Mouse (Mus musculus) CH12.LX (cell line): ENCODE measurements around the gene Thtpa. TPM values are rescaled to one million over a fixed set of nuclear protein-coding genes. Genes with fewer than 3 reads are reported as not detected.

ENCODE experiments used
- DNase-seq: peaks from one replicate; pipeline ENCODE4 v3.0.0-alpha.2; 2013; ENCODE audit errors: extremely low read depth
- H3K27ac ChIP-seq: 2 replicates; pipeline ENCODE4 v1.5.1; 2012; ENCODE audit warnings: low read depth, mild to moderate bottlenecking, control low read depth, moderate library complexity; ENCODE audit not compliant: insufficient read depth
- H3K27me3 ChIP-seq: replicated peaks from 2 replicates; pipeline ENCODE3; 2012; ENCODE audit warnings: inconsistent platforms
- H3K36me3 ChIP-seq, 2 experiments: replicated peaks in 1 of 2; 2 replicates each; pipeline versions ENCODE3 to v1.6.1; 2012; ENCODE audit warnings: inconsistent platforms in 1 of 2, low read length in 1 of 2, mild to moderate bottlenecking in 1 of 2, mixed read lengths in 1 of 2, moderate library complexity in 1 of 2; ENCODE audit not compliant: control insufficient read depth in 1 of 2, insufficient read depth in 1 of 2
- H3K4me1 ChIP-seq, 2 experiments: 2 replicates each; pipeline ENCODE4 v1.6.1; 2012; ENCODE audit warnings: inconsistent platforms in 1 of 2, moderate library complexity in 1 of 2; ENCODE audit not compliant: insufficient read depth in 2 of 2, control insufficient read depth in 1 of 2
- H3K4me2 ChIP-seq: 2 replicates; pipeline ENCODE4 v1.6.1; 2012; ENCODE audit warnings: low read depth, mild to moderate bottlenecking, control low read depth; ENCODE audit not compliant: poor library complexity, insufficient read depth, severe bottlenecking
- H3K4me3 ChIP-seq, 3 experiments: fragments of 150-350 bp in 1 of 3; sonication (generic) in 1 of 3; replicated peaks in 1 of 3; 2 replicates each; pipeline versions ENCODE3 to v1.5.1; 2011 to 2012; ENCODE audit warnings: low read depth in 2 of 3, low read length in 2 of 3, mild to moderate bottlenecking in 2 of 3, moderate library complexity in 2 of 3, control low read depth in 1 of 3, improper control_type of control experiment in 1 of 3, inconsistent platforms in 1 of 3, mixed read lengths in 1 of 3; ENCODE audit not compliant: poor library complexity in 1 of 3
- H3K79me2 ChIP-seq: replicated peaks from 2 replicates; pipeline ENCODE4 v1.6.1; 2012; ENCODE audit warnings: mild to moderate bottlenecking, moderate library complexity; ENCODE audit not compliant: control insufficient read depth, poor library complexity, insufficient read depth, severe bottlenecking; ENCODE audit errors: extremely low read depth
- H3K9ac ChIP-seq: 2 replicates; pipeline ENCODE4 v1.6.1; 2012; ENCODE audit warnings: low read depth, mild to moderate bottlenecking, control low read depth, moderate library complexity; ENCODE audit not compliant: insufficient read depth
- H3K9me3 ChIP-seq: replicated peaks from 2 replicates; pipeline ENCODE3; 2012; ENCODE audit warnings: low read length, inconsistent platforms, mixed read lengths
- BHLHE40 ChIP-seq: IDR thresholded peaks from 2 replicates; pipeline ENCODE4 v1.6.1; 2011; ENCODE audit warnings: mild to moderate bottlenecking, low read depth, low read length, improper control_type of control experiment
- CHD1 ChIP-seq: IDR thresholded peaks from 2 replicates; pipeline ENCODE4 v1.6.1; 2012; ENCODE audit warnings: low read depth, low read length, improper control_type of control experiment, inconsistent platforms
- CHD2 ChIP-seq: IDR thresholded peaks from 2 replicates; pipeline ENCODE4 v1.6.1; 2011; ENCODE audit warnings: low read length, improper control_type of control experiment
- ETS1 ChIP-seq: conservative IDR thresholded peaks from 2 replicates; pipeline ENCODE4 v1.6.1; 2012; ENCODE audit warnings: low read depth, mild to moderate bottlenecking, inconsistent platforms, low read length, improper control_type of control experiment, moderate library complexity
- HCFC1 ChIP-seq: IDR thresholded peaks from 2 replicates; pipeline ENCODE4 v1.6.1; 2012; ENCODE audit warnings: low read depth, mild to moderate bottlenecking, inconsistent platforms, low read length, improper control_type of control experiment
- IRF4 ChIP-seq: IDR thresholded peaks from 2 replicates; pipeline ENCODE4 v1.6.1; 2014; ENCODE audit warnings: low read depth, mild to moderate bottlenecking, inconsistent platforms, low read length, improper control_type of control experiment
- JUN ChIP-seq: IDR thresholded peaks from 2 replicates; pipeline ENCODE4 v1.6.1; 2011; ENCODE audit warnings: low read depth, mild to moderate bottlenecking, low read length, improper control_type of control experiment, moderate library complexity; ENCODE audit not compliant: insufficient read depth
- KAT2A ChIP-seq: IDR thresholded peaks from 2 replicates; pipeline ENCODE4 v1.6.1; 2012; ENCODE audit warnings: low read length, improper control_type of control experiment, inconsistent platforms; ENCODE audit not compliant: insufficient replicate concordance
- MAFK ChIP-seq: IDR thresholded peaks from 2 replicates; pipeline ENCODE4 v1.6.1; 2011; ENCODE audit warnings: low read length, improper control_type of control experiment; ENCODE audit not compliant: insufficient replicate concordance
- MAX ChIP-seq: IDR thresholded peaks from 2 replicates; pipeline ENCODE4 v1.6.1; 2011; ENCODE audit warnings: low read length, improper control_type of control experiment
- PAX5 ChIP-seq: IDR thresholded peaks from 2 replicates; pipeline ENCODE4 v1.6.1; 2012; ENCODE audit warnings: low read length, inconsistent platforms, mixed read lengths
- POLR2AphosphoS2 ChIP-seq: IDR thresholded peaks from 2 replicates; pipeline ENCODE4 v1.6.1; 2011; ENCODE audit warnings: low read depth, low read length, improper control_type of control experiment
- RAD21 ChIP-seq: IDR thresholded peaks from 2 replicates; pipeline ENCODE4 v1.6.1; 2011; ENCODE audit warnings: low read depth, mild to moderate bottlenecking, low read length, improper control_type of control experiment, moderate library complexity
- SIN3A ChIP-seq: IDR thresholded peaks from 2 replicates; pipeline ENCODE4 v1.6.1; 2012; ENCODE audit warnings: low read length, improper control_type of control experiment, inconsistent platforms
- SMC3 ChIP-seq: IDR thresholded peaks from 2 replicates; pipeline ENCODE4 v1.6.1; 2011; ENCODE audit warnings: low read depth, low read length, improper control_type of control experiment
- TCF12 ChIP-seq: IDR thresholded peaks from 2 replicates; pipeline ENCODE4 v1.6.1; 2014; ENCODE audit warnings: low read depth, mild to moderate bottlenecking, inconsistent platforms, low read length, improper control_type of control experiment
- UBTF ChIP-seq: IDR thresholded peaks from 2 replicates; pipeline ENCODE4 v1.6.1; 2012; ENCODE audit warnings: low read depth, mild to moderate bottlenecking, inconsistent platforms, low read length, improper control_type of control experiment, moderate library complexity
- USF1 ChIP-seq: IDR thresholded peaks from 2 replicates; pipeline ENCODE4 v1.6.1; 2014; ENCODE audit warnings: low read depth, mild to moderate bottlenecking, inconsistent platforms, low read length, improper control_type of control experiment
- USF2 ChIP-seq: conservative IDR thresholded peaks from 2 replicates; pipeline ENCODE4 v1.6.1; 2011; ENCODE audit warnings: low read depth, low read length, improper control_type of control experiment
- ZKSCAN1 ChIP-seq: IDR thresholded peaks from 2 replicates; pipeline ENCODE4 v1.6.1; 2012; ENCODE audit warnings: low read depth, inconsistent platforms, low read length, improper control_type of control experiment, borderline replicate concordance
- ZMIZ1 ChIP-seq: IDR thresholded peaks from 2 replicates; pipeline ENCODE4 v1.6.1; 2012; ENCODE audit warnings: low read depth, mild to moderate bottlenecking, inconsistent platforms, low read length, improper control_type of control experiment
- ZNF384 ChIP-seq: IDR thresholded peaks from 2 replicates; pipeline ENCODE4 v1.6.1; 2012; ENCODE audit warnings: low read depth, low read length, improper control_type of control experiment, inconsistent platforms
- dilution Hi-C: fragments of 300-500 bp; cut with MboI; formaldehyde crosslinking; loops from 2 replicates; pipeline ENCODE4 v1.14.3; 2020; ENCODE audit warnings: low sequenced_read_pairs; ENCODE audit not compliant: extremely low pct_unique_long_range_greater_than_20kb, extremely low pct_ligation_motif_present
- in situ Hi-C: fragments of 300-500 bp; cut with MboI; formaldehyde crosslinking; loops from 3 replicates; pipeline ENCODE4 v1.14.3; 2019; ENCODE audit warnings: low sequenced_read_pairs, low pct_ligation_motif_present, low pct_unique_long_range_greater_than_20kb, mixed read lengths
- polyA plus RNA-seq: library from polyadenylated mRNA; unstranded; fragments of >175 nt; gene quantifications from 2 replicates; pipeline ENCODE4 v1.2.1, GENCODE M21; 2012; ENCODE audit warnings: low read depth; ENCODE audit not compliant: insufficient read length
- total RNA-seq, 2 experiments: library from RNA; depleted of rRNA; stranded (reverse); fragments of 300-350 nt in 1 of 2; fragments of >200 nt in 1 of 2; gene quantifications; 2 replicates each; pipeline ENCODE4 v1.2.3; 2012 to 2014

The Thtpa gene
- total and polyA plus RNA-seq, 3 experiments, result 4.0 to 9.4 (median 6.7) TPM

GRCm38 (mm10) chr14:55113975-55114645, 19.5 kb downstream of the Thtpa start:
- Histone ChIP-seq H3K9ac (no peak overlapping the region), H3K4me3 (no peak overlapping the region), H3K27me3 (peaks cover 28% of the 10 kb centered on the region), H3K27ac (no peak overlapping the region), H3K4me2 (no peak overlapping the region), H3K79me2 (no peaks in the 10 kb centered on the region), H3K4me1 (no peaks in the 10 kb centered on the region), H3K36me3 (no peaks in the 10 kb centered on the region), H3K9me3 (peaks cover 2% of the 10 kb centered on the region)
- dilution Hi-C loops (no loop called here), in situ Hi-C loops (loop anchor here (10.0 kb wide), 1 partner anchor 101 kb away; no protein-coding TSS in a partner anchor)
- no peak for DNase-seq
- TF ChIP-seq BHLHE40, result no peak
- no peak for TF ChIP-seq PAX5
- no peak for TF ChIP-seq ZKSCAN1
- no peak for TF ChIP-seq TCF12
- no peak for TF ChIP-seq ZMIZ1
- TF ChIP-seq USF2, result no peak
- no peak for TF ChIP-seq USF1
- TF ChIP-seq MAX, result no peak
- no peak for TF ChIP-seq ETS1
- TF ChIP-seq CHD1, result no peak

- H3K36me3 ChIP-seq, result no peaks in the 10 kb centered on the region
- H3K4me1 ChIP-seq, result no peaks in the 10 kb centered on the region
- DNase-seq, result no peak
- no peak overlapping the region for H3K27ac ChIP-seq
- H3K4me3 ChIP-seq, result no peak overlapping the region
- in situ Hi-C loops, result loop anchor here (10.0 kb wide), 1 partner anchor 100 kb away; no protein-coding TSS in a partner anchor
- H3K9ac ChIP-seq, result no peak overlapping the region
- dilution Hi-C loops, result no loop called here
- peaks cover 25% of the 10 kb centered on the region for H3K27me3 ChIP-seq
- no peak for TF ChIP-seq SMC3
- TF ChIP-seq UBTF, result no peak
- TF ChIP-seq POLR2AphosphoS2, result no peak
- TF ChIP-seq HCFC1, result no peak
- no peak for TF ChIP-seq CHD2
- TF ChIP-seq JUN, result no peak
- TF ChIP-seq ZKSCAN1, result no peak
- no peak for TF ChIP-seq IRF4
- TF ChIP-seq ZNF384, result no peak
- no peak for TF ChIP-seq SIN3A
- TF ChIP-seq RAD21, result no peak
- TF ChIP-seq MAFK, result no peak
- TF ChIP-seq CHD1, result no peak
- no peak for TF ChIP-seq KAT2A
- H3K4me2 ChIP-seq, result no peak overlapping the region
- H3K9me3 ChIP-seq, result peaks cover 2% of the 10 kb centered on the region
- H3K79me2 ChIP-seq, result no peaks in the 10 kb centered on the region
Observed at GRCm38 (mm10) chr14:55114759-55115701, 20.4 kb downstream of the Thtpa start.
